Mouse (Mus musculus) thymus, adult 2 months (tissue): ENCODE data around the gene Gm44965. TPM values are rescaled to one million over a fixed set of nuclear protein-coding genes. Genes with fewer than 3 reads are reported as not detected.
"Not testable (repeated sequence)": the region's sequence is repeated elsewhere in the genome, so short reads cannot be mapped to it uniquely, and the experiment has no call there.

Experiments used
- DNase-seq: peaks from one replicate; pipeline ENCODE4 v3.0.0; 2021
- H3K27ac ChIP-seq: fragments of 200-500 bp; 2 replicates; pipeline ENCODE4 v1.5.1; 2012; ENCODE audit warnings: low read length, control low read depth; ENCODE audit not compliant: control insufficient read depth, insufficient read depth
- H3K27me3 ChIP-seq: fragments of 200-500 bp; 2 replicates; pipeline ENCODE4 v1.6.1; 2012; ENCODE audit warnings: mild to moderate bottlenecking, low read length, moderate library complexity, mixed read lengths; ENCODE audit not compliant: control insufficient read depth, insufficient read depth
- H3K36me3 ChIP-seq: fragments of 200-500 bp; 2 replicates; pipeline ENCODE4 v1.6.1; 2012; ENCODE audit warnings: mild to moderate bottlenecking, low read length, moderate library complexity; ENCODE audit not compliant: control insufficient read depth, insufficient read depth
- H3K4me1 ChIP-seq: fragments of 200-500 bp; replicated peaks from 2 replicates; pipeline ENCODE4 v1.6.1; 2012; ENCODE audit warnings: low read length; ENCODE audit not compliant: control insufficient read depth, insufficient read depth
- H3K4me3 ChIP-seq: fragments of 200-500 bp; 2 replicates; pipeline ENCODE4 v1.5.1; 2012; ENCODE audit warnings: mild to moderate bottlenecking, low read length, control low read depth, moderate library complexity; ENCODE audit not compliant: control insufficient read depth, insufficient read depth
- CTCF ChIP-seq: fragments of 200-500 bp; IDR thresholded peaks from 2 replicates; pipeline ENCODE4 v1.5.1; 2012; ENCODE audit warnings: mild to moderate bottlenecking, control low read depth, low read length, moderate library complexity, borderline replicate concordance; ENCODE audit not compliant: control insufficient read depth, poor library complexity, insufficient read depth; ENCODE audit errors: extremely low read depth
- POLR2A ChIP-seq: fragments of 200-500 bp; IDR thresholded peaks from 2 replicates; pipeline ENCODE4 v1.6.1; 2012; ENCODE audit warnings: mild to moderate bottlenecking, low read length, control low read depth, moderate library complexity; ENCODE audit not compliant: control insufficient read depth, poor library complexity, insufficient read depth; ENCODE audit errors: extremely low read depth
- WGBS: fragments of 180-500 bp; shearing (Covaris S2); methylation state at CpG from one replicate; pipeline ENCODE4 v1.1.7; 2018; 5-methylcytosine and 5-hydroxymethylcytosine counted together
- polyA plus RNA-seq: library from polyadenylated mRNA; depleted of rRNA; stranded (reverse); fragments of >200 nt; gene quantifications from 2 replicates; pipeline ENCODE4 v1.2.3, GENCODE M21; 2012

The Gm44965 gene
- polyA plus RNA-seq, 1 experiment = not detected

GRCm38 (mm10) chr6:48614756-48615155 lies 21.0 kb downstream of the Gm44965 start:
- DNase-seq = no peak
- Histone ChIP-seq H3K27ac (no peak overlapping the region), H3K27me3 (no peaks in the 10 kb centered on the region), H3K4me1 (peaks cover 7% of the 10 kb centered on the region; the same call in 1 of the 2 replicates), H3K36me3 (peaks cover 7% of the 10 kb centered on the region; the same call in 1 of the 2 replicates), H3K4me3 (no peak overlapping the region)
- TF ChIP-seq CTCF = no peak
- no peak for TF ChIP-seq POLR2A
- WGBS = 99% methylated on average over 5 of the region's 5 CpGs

- no peaks in the 10 kb centered on the region for H3K4me1 ChIP-seq
- no peaks in the 10 kb centered on the region for H3K27me3 ChIP-seq
- no peak for TF ChIP-seq CTCF
- no peak overlapping the region for H3K4me3 ChIP-seq
- peaks cover 13% of the 10 kb centered on the region; the same call in 1 of the 2 replicates for H3K36me3 ChIP-seq
- no peak for DNase-seq
- WGBS = 99% methylated on average over 30 of the region's 30 CpGs
- H3K27ac ChIP-seq = no peak overlapping the region
These were observed 26.3 kb downstream of the Gm44965 start for GRCm38 (mm10) chr6:48620031-48620430.

- H3K36me3 ChIP-seq = peaks cover 13% of the 10 kb centered on the region; the same call in 1 of the 2 replicates
- not testable (repeated sequence) for H3K4me1 ChIP-seq, DNase-seq, H3K4me3 ChIP-seq, H3K27me3 ChIP-seq, H3K27ac ChIP-seq
- WGBS = 96% methylated on average over 8 of the region's 8 CpGs
These were observed 28.6 kb downstream of the Gm44965 start for GRCm38 (mm10) chr6:48622186-48622843.

DNA sequence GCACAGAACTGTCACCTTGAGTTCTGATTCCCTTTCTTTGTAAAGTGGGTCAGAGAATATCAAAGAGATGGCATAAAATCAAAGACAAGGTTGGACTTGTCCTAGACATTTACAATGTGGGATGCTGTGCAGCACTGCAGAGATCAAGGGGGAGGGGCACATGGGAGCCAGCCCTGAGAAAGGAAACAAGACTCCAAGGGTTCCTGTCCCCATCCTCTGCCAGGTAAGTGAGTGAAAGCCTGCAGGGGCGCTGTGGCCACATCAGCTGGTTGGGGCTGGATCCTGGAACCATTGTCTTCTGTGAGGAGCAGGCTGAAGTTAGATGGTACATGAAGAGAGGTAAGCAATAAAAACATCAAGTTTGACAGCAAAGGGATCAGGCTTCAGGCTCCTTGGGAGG lies 29.7 kb downstream of the Gm44965 start:
- Histone ChIP-seq H3K4me1 (peaks cover 11% of the 10 kb centered on the region; the same call in 1 of the 2 replicates), H3K27me3 (no peaks in the 10 kb centered on the region), H3K4me3 (no peak overlapping the region), H3K27ac (no peak overlapping the region), H3K36me3 (peaks cover 13% of the 10 kb centered on the region; the same call in 1 of the 2 replicates)
- DNase-seq = no peak
- TF ChIP-seq POLR2A = no peak
- WGBS = 100% methylated on average over 1 of the region's 1 CpGs

DNA sequence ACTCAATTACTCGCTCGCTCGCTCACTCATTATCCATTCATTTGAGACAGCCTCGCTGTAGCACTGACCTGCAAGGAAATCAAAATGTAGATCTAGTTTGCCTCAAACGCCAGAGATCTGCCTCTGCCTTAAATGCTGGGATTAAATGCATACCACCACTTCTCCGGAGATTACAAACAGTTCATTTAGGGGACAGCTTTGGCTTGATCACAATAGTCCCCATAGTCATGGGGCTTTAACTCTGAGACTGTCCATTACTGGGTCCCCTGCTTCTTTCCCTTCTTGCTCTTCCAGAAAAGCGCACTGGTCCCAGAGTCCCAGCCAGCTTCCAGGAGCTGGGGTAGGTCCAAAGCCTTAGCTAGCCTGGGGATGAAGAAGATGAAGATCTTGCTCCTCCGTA lies 32.7 kb downstream of the Gm44965 start, which contains the start of gene AI854703:
Gene AI854703, plus strand, starts transcription at position 301 of the 400 bp plus-strand sequence.
- TF ChIP-seq POLR2A (no peak), CTCF (no peak)
- Histone ChIP-seq H3K4me1 (peaks cover 22% of the 10 kb centered on the region), H3K4me3 (peak within 1 kb of the TSS; percentile 44), H3K36me3 (no peaks in the 10 kb centered on the region), H3K27me3 (no peaks in the 10 kb centered on the region), H3K27ac (no peak within 1 kb of the TSS)
- 86% methylated on average over 8 of the region's 8 CpGs for WGBS
- DNase-seq = no peak

DNA sequence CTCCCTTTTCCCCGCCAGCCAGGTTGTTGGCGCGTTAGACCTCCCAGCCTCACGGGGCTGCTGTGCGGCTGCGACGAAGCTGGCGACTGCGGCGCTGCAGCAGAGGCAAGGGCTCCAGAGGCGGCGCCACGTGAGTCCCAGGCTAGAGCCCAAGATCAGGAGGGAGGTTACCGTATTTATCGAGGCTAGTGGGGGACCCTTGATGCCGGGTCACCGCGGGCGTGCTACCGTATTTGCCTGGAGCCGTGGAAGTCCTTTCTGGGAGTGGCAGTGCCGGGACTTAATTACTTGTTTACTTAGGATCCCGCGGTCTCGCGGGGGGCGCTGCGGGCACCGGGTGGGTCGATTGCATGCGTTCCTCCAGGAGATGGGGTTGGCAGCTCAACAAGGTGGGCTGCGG lies 33.2 kb downstream of the Gm44965 start:
- Histone ChIP-seq H3K4me3 (peak overlapping the region; percentile 44), H3K27me3 (no peaks in the 10 kb centered on the region), H3K4me1 (peaks cover 22% of the 10 kb centered on the region), H3K27ac (no peak overlapping the region), H3K36me3 (no peaks in the 10 kb centered on the region)
- DNase-seq = peak; percentile 42
- 1% methylated on average over 32 of the region's 32 CpGs for WGBS
- TF ChIP-seq POLR2A (no peak), CTCF (no peak)

- DNase-seq = no peak
- no peaks in the 10 kb centered on the region for H3K36me3 ChIP-seq
These were observed 33.8 kb downstream of the Gm44965 start for GRCm38 (mm10) chr6:48627511-48627924.

More at GRCm38 (mm10) chr6:48627511-48627924, 33.8 kb downstream of the Gm44965 start:
- Histone ChIP-seq H3K4me3 (no peak overlapping the region), H3K27me3 (no peaks in the 10 kb centered on the region), H3K27ac (no peak overlapping the region), H3K4me1 (peaks cover 22% of the 10 kb centered on the region)
- WGBS = 19% methylated on average over 7 of the region's 7 CpGs
- TF ChIP-seq CTCF = no peak
- no peak for TF ChIP-seq POLR2A
